ENCODE assay signal across 9 mouse cellular contexts in genomic region chr7:109629871-109630778, GRCm38 (mm10).
DNase-seq lines count a peak whose midpoint lies in the region; ATAC-seq and TF ChIP-seq lines count a peak whose summit lies in the region.
"Had no signal": no experiment of that assay in that cellular context is flagged by ENCODE, and none has a peak within 500 bp of the region (broad histone marks: within the 10 kb centered on the region; RNA-seq: fewer than 3 reads in every experiment).

No protein-coding gene starts in this region.

- 0 out of 2 replicates have a peak, but pooled peaks have one; percentile 36 for ATAC-seq in heart, embryonic 15.5 days (replicated peaks; ENCODE audit: insufficient number of reproducible peaks, insufficient read depth, low FRiP score, low read depth)
- peak; percentile 73 for ATAC-seq in Patski
- ATAC-seq in liver, embryonic 12.5 days, result no peak
- no peak for ATAC-seq in megakaryocyte, adult 5-6 weeks (ENCODE audit: poor library complexity, severe bottlenecking)
- no peak for ATAC-seq in hindbrain, embryonic 13.5 days (ENCODE audit: low FRiP score)

- no peak overlapping the region for H3K9ac ChIP-seq in heart, embryonic 15.5 days
- H3K9ac ChIP-seq in liver, embryonic 12.5 days, result peak overlapping the region; percentile 22; the same call in 1 of the 2 replicates
- H3K9ac ChIP-seq in hindbrain, embryonic 13.5 days, result no peak overlapping the region

- H3K4me2 ChIP-seq in heart, embryonic 15.5 days, result no peak overlapping the region
- no peak overlapping the region for H3K4me2 ChIP-seq in liver, embryonic 12.5 days
- no peak overlapping the region for H3K4me2 ChIP-seq in hindbrain, embryonic 13.5 days

- no peaks in the 10 kb centered on the region for H3K27me3 ChIP-seq in heart, embryonic 15.5 days
- no peaks in the 10 kb centered on the region for H3K27me3 ChIP-seq in Patski
- no peaks in the 10 kb centered on the region for H3K27me3 ChIP-seq in liver, embryonic 12.5 days (replicated peaks)
- H3K27me3 ChIP-seq in hindbrain, embryonic 13.5 days, result no peaks in the 10 kb centered on the region

- no peak for TF ChIP-seq CTCF in Patski (IDR thresholded peaks at IDR 0.05)

- CTCF ChIA-PET in Patski (lab: Charles Lee), result interaction anchor here (0.8 to 1.6 kb wide), 3 partner anchors 8 to 11 kb away, joined by 3 to 8 read pairs (median 3); no protein-coding TSS in a partner anchor

- WGBS in heart, embryonic 15.5 days, result 42% methylated on average over 7 of the region's 7 CpGs
- 67% methylated on average over 7 of the region's 7 CpGs for WGBS in liver, embryonic 12.5 days (ENCODE audit: insufficient replicate concordance)
- 88% methylated on average over 7 of the region's 7 CpGs for WGBS in hindbrain, embryonic 13.5 days

- in situ Hi-C loops in Patski (cut with MboI; ENCODE audit: low pct_unique_long_range_greater_than_20kb), result no loop called here

- intact Hi-C loops in heart, postnatal 25 days (cut with DNase I), result loop anchor here (5.0 kb wide), 1 partner anchor 42 kb away; no protein-coding TSS in a partner anchor

- POLR2A ChIA-PET in Patski (lab: Charles Lee), result no interaction called here

- DNase-seq in heart, postnatal 25 days (ENCODE audit: low spot score), result no peak
- DNase-seq in 3T3-L1 (ENCODE audit: low read depth, low spot score), result peak; percentile 80
- DNase-seq in Patski (ENCODE audit: low read depth, low spot score), result no peak
- DNase-seq in frontal cortex, postnatal 10 days (ENCODE audit: low spot score in 2 of 2), result no peak
- DNase-seq: cerebellum, postnatal 25 days had no signal

- H3K27ac ChIP-seq in heart, embryonic 15.5 days, result peak overlapping the region; percentile 84
- H3K27ac ChIP-seq in liver, embryonic 12.5 days, result peak overlapping the region; percentile 75
- no peak overlapping the region for H3K27ac ChIP-seq in hindbrain, embryonic 13.5 days

- H3K4me1 ChIP-seq in heart, embryonic 15.5 days (replicated peaks), result peaks cover 30% of the 10 kb centered on the region
- peaks cover 83% of the 10 kb centered on the region for H3K4me1 ChIP-seq in liver, embryonic 12.5 days
- H3K4me1 ChIP-seq in hindbrain, embryonic 13.5 days (replicated peaks), result peaks cover 8% of the 10 kb centered on the region; the same call in 1 of the 2 replicates

- no peak overlapping the region for H3K4me3 ChIP-seq in heart, embryonic 15.5 days
- H3K4me3 ChIP-seq in liver, embryonic 12.5 days, result no peak overlapping the region
- H3K4me3 ChIP-seq in hindbrain, embryonic 13.5 days, result no peak overlapping the region

- H3K9me3 ChIP-seq in heart, embryonic 15.5 days (replicated peaks), result no peaks in the 10 kb centered on the region
- no peaks in the 10 kb centered on the region for H3K9me3 ChIP-seq in liver, embryonic 12.5 days (replicated peaks)
- no peaks in the 10 kb centered on the region for H3K9me3 ChIP-seq in hindbrain, embryonic 13.5 days

- H3K36me3 ChIP-seq in heart, embryonic 15.5 days, result no peaks in the 10 kb centered on the region
- H3K36me3 ChIP-seq in liver, embryonic 12.5 days, result no peaks in the 10 kb centered on the region
- no peaks in the 10 kb centered on the region for H3K36me3 ChIP-seq in hindbrain, embryonic 13.5 days

Comparison
In these comparisons a context has a peak if more than half of its experiments do, and no peak if none do; other contexts are left out.
1. ATAC-seq: peak in heart, embryonic 15.5 days (single experiment) and Patski (single experiment); none in liver, embryonic 12.5 days (single experiment), megakaryocyte, adult 5-6 weeks (single experiment) and hindbrain, embryonic 13.5 days (single experiment).